Comparison of ENCODE assay signal across 9 mouse cellular contexts in genomic region chr10:53378296-53378695, GRCm38 (mm10). TPM values are rescaled to one million over a fixed set of nuclear protein-coding genes. Genes with fewer than 3 reads are reported as not detected.
DNase-seq lines count a peak whose midpoint lies in the region; ATAC-seq and TF ChIP-seq lines count a peak whose summit lies in the region.
"Had no signal": no experiment of that assay in that cellular context is flagged by ENCODE, and none has a peak within 500 bp of the region (broad histone marks: within the 10 kb centered on the region; RNA-seq: fewer than 3 reads in every experiment).

No protein-coding gene starts in this region.

- peaks cover 4% of the 10 kb centered on the region; the same call in 1 of the 2 replicates for H3K9me3 ChIP-seq in limb, embryonic 13.5 days
- no peaks in the 10 kb centered on the region for H3K9me3 ChIP-seq in neural tube, embryonic 15.5 days (replicated peaks)

- no peak overlapping the region for H3K27ac ChIP-seq in cerebellum, adult 2 months (ENCODE audit: insufficient read depth, low read length)
- H3K27ac ChIP-seq in limb, embryonic 13.5 days = no peak overlapping the region
- H3K27ac ChIP-seq in neural tube, embryonic 15.5 days (replicated peaks) = no peak overlapping the region

- no peaks in the 10 kb centered on the region for H3K27me3 ChIP-seq in cerebellum, adult 2 months (ENCODE audit: control insufficient read depth, insufficient read depth, low read length)
- no peaks in the 10 kb centered on the region for H3K27me3 ChIP-seq in limb, embryonic 13.5 days
- H3K27me3 ChIP-seq in neural tube, embryonic 15.5 days (replicated peaks) = no peaks in the 10 kb centered on the region

- peak overlapping the region; percentile 98 for H3K9ac ChIP-seq in limb, embryonic 13.5 days
- H3K9ac ChIP-seq in neural tube, embryonic 15.5 days (replicated peaks) = peak overlapping the region; percentile 96; the same call in 1 of the 2 replicates

- ATAC-seq in limb, embryonic 13.5 days (ENCODE audit: low FRiP score, low read depth) = no peak
- ATAC-seq in neural tube, embryonic 15.5 days (ENCODE audit: low FRiP score) = no peak

- WGBS in cerebellum, adult 2 months = 72% methylated on average over 6 of the region's 6 CpGs
- WGBS in lung, adult 2 months = 48% methylated on average over 6 of the region's 6 CpGs
- 72% methylated on average over 6 of the region's 6 CpGs for WGBS in limb, embryonic 13.5 days
- 78% methylated on average over 6 of the region's 6 CpGs for WGBS in neural tube, embryonic 15.5 days

- peak overlapping the region; percentile 72 for H3K4me2 ChIP-seq in limb, embryonic 13.5 days (replicated peaks)
- H3K4me2 ChIP-seq in neural tube, embryonic 15.5 days = peak overlapping the region; percentile 64

- DNase-seq in cerebellum, adult 2 months = no peak
- no peak for DNase-seq in cerebellum, adult 9-11 months
- DNase-seq in lung, adult 2 months = no peak
- no peak for DNase-seq in lung, postnatal 14 days
- no peak for DNase-seq in layer of hippocampus, adult 11-12 months (ENCODE audit: low spot score)
- no peak for DNase-seq in left cerebral cortex, adult 8-10 months (ENCODE audit: low spot score in 2 of 2)

- no peak for TF ChIP-seq CTCF in cerebellum, adult 2 months (IDR thresholded peaks at IDR 0.05; ENCODE audit: borderline replicate concordance, insufficient read depth, low read depth, low read length)
- TF ChIP-seq CTCF in lung, adult 2 months (IDR thresholded peaks at IDR 0.05; ENCODE audit: insufficient read depth, low read length) = no peak

- H3K4me1 ChIP-seq in cerebellum, adult 2 months (ENCODE audit: control insufficient read depth, insufficient read depth, low read length) = peaks cover 2% of the 10 kb centered on the region; the same call in 1 of the 2 replicates
- peaks cover 13% of the 10 kb centered on the region for H3K4me1 ChIP-seq in lung, adult 2 months (ENCODE audit: control insufficient read depth, insufficient read depth, low read length)
- H3K4me1 ChIP-seq in limb, embryonic 13.5 days = peaks cover 22% of the 10 kb centered on the region
- H3K4me1 ChIP-seq in neural tube, embryonic 15.5 days = peaks cover 27% of the 10 kb centered on the region

- 0 out of 2 replicates have a peak, but pooled peaks cover 2% of the 10 kb centered on the region for H3K36me3 ChIP-seq in limb, embryonic 13.5 days
- H3K36me3 ChIP-seq in neural tube, embryonic 15.5 days = no peaks in the 10 kb centered on the region

- H3K4me3 ChIP-seq in cerebellum, adult 2 months (replicated peaks; ENCODE audit: insufficient read depth, low read depth, low read length) = peak overlapping the region; percentile 100
- peak overlapping the region; percentile 85 for H3K4me3 ChIP-seq in lung, adult 2 months (replicated peaks; ENCODE audit: extremely low read depth, low read depth, low read length)
- peak overlapping the region; percentile 83 for H3K4me3 ChIP-seq in limb, embryonic 13.5 days
- peak overlapping the region; percentile 79 for H3K4me3 ChIP-seq in neural tube, embryonic 15.5 days (replicated peaks)

- TF ChIP-seq POLR2A in cerebellum, adult 2 months (IDR thresholded peaks at IDR 0.05; ENCODE audit: borderline replicate concordance, insufficient read depth, low read length) = no peak
- TF ChIP-seq POLR2A in lung, adult 2 months (IDR thresholded peaks at IDR 0.05; ENCODE audit: borderline replicate concordance, extremely low read depth, low read depth, low read length) = no peak

RNA-seq across cellular contexts. Expression of gene Cep85l, which starts 1.5 kb away (rescaled TPM):
- polyA plus RNA-seq in cerebellum, adult 2 months (2012; rRNA removed) = 8.9 and 9.5 TPM in 2 replicates
- 6.5 and 7.5 TPM in 2 replicates for polyA plus RNA-seq in lung, adult 2 months (2012; rRNA removed)
- polyA plus RNA-seq in limb, embryonic 13.5 days (2015; fragmentation: Nextera tagmentation; extraction: Ambion mirVana) = 7.6 and 8.5 TPM in 2 replicates
- 4.8 and 5.0 TPM in 2 replicates for polyA plus RNA-seq in neural tube, embryonic 15.5 days (2015; fragmentation: Nextera tagmentation; extraction: Ambion mirVana)
- 10 to 100 TPM; 18.3 to 23.7 (median 20.7) TPM for total RNA-seq in left cerebral cortex, adult 8-10 months (2022)

RNA-seq across cellular contexts. Expression of gene Pln, which starts 40.8 kb away (rescaled TPM):
- polyA plus RNA-seq in cerebellum, adult 2 months (2012; rRNA removed) = 1.9 and 2.8 TPM in 2 replicates
- 20.8 and 34.4 TPM in 2 replicates for polyA plus RNA-seq in lung, adult 2 months (2012; rRNA removed)
- 1.6 and 2.7 TPM in 2 replicates for polyA plus RNA-seq in limb, embryonic 13.5 days (2015; fragmentation: Nextera tagmentation; extraction: Ambion mirVana)
- 0.82 and 0.86 TPM in 2 replicates for polyA plus RNA-seq in neural tube, embryonic 15.5 days (2015; fragmentation: Nextera tagmentation; extraction: Ambion mirVana)
- total RNA-seq in left cerebral cortex, adult 8-10 months (2022) = 1 to 10 TPM; 1.4 to 7.0 (median 3.6) TPM
- total RNA-seq: monocyte, adult 5-6 weeks had no signal
